ENCODE assay signal across 9 mouse cellular contexts in genomic region chr8:79375074-79375774, GRCm38 (mm10). TPM values are rescaled to one million over a fixed set of nuclear protein-coding genes. Genes with fewer than 3 reads are reported as not detected.
DNase-seq lines count a peak whose midpoint lies in the region; ATAC-seq and TF ChIP-seq lines count a peak whose summit lies in the region.
"Had no signal": no experiment of that assay in that cellular context is flagged by ENCODE, and none has a peak within 500 bp of the region (broad histone marks: within the 10 kb centered on the region; RNA-seq: fewer than 3 reads in every experiment).

No protein-coding gene starts in this region.

- no peaks in the 10 kb centered on the region for H3K27me3 ChIP-seq in heart, postnatal 0 days (ENCODE audit: control insufficient read depth, insufficient read depth, low read length)
- H3K27me3 ChIP-seq in megakaryocyte, embryonic 14.5 days (replicated peaks): no peaks in the 10 kb centered on the region
- no peaks in the 10 kb centered on the region for H3K27me3 ChIP-seq in forebrain, embryonic 13.5 days
- H3K27me3 ChIP-seq: Patski had no signal

- peak; percentile 11 for ATAC-seq in common myeloid progenitor, adult 5-6 weeks (replicated peaks; ENCODE audit: low read depth, poor library complexity, severe bottlenecking)
- ATAC-seq in heart, postnatal 0 days (ENCODE audit: insufficient read depth, low read depth): no peak
- no peak for ATAC-seq in forebrain, embryonic 13.5 days
- ATAC-seq: Patski had no signal

- no peak for TF ChIP-seq EP300 in heart, postnatal 0 days (IDR thresholded peaks at IDR 0.05; ENCODE audit: low read depth)

- TF ChIP-seq CTCF in layer of hippocampus, adult 2 months (conservative IDR thresholded peaks at IDR 0.05): no peak
- TF ChIP-seq CTCF in heart, postnatal 0 days (IDR thresholded peaks at IDR 0.05; ENCODE audit: low read depth): no peak

- no peaks in the 10 kb centered on the region for H3K9me3 ChIP-seq in heart, postnatal 0 days (replicated peaks; ENCODE audit: control insufficient read depth, low read length)
- H3K9me3 ChIP-seq in megakaryocyte, embryonic 14.5 days: no peaks in the 10 kb centered on the region
- H3K9me3 ChIP-seq in forebrain, embryonic 13.5 days (replicated peaks): no peaks in the 10 kb centered on the region

- H3K4me3 ChIP-seq in layer of hippocampus, adult 2 months: no peak overlapping the region
- H3K4me3 ChIP-seq in heart, postnatal 0 days (ENCODE audit: low read depth, low read length): no peak overlapping the region
- peak overlapping the region; percentile 87 for H3K4me3 ChIP-seq in megakaryocyte, embryonic 14.5 days (replicated peaks)
- H3K4me3 ChIP-seq in forebrain, embryonic 13.5 days: no peak overlapping the region

- 0 out of 2 replicates have a peak overlapping the region, but pooled peaks have one; percentile 2 for H3K9ac ChIP-seq in heart, postnatal 0 days (replicated peaks; ENCODE audit: low read depth, low read length)
- no peak overlapping the region for H3K9ac ChIP-seq in forebrain, embryonic 13.5 days

- H3K36me3 ChIP-seq in heart, postnatal 0 days (replicated peaks; ENCODE audit: control insufficient read depth, insufficient read depth, low read length): peaks cover 20% of the 10 kb centered on the region
- H3K36me3 ChIP-seq in megakaryocyte, embryonic 14.5 days (replicated peaks; ENCODE audit: low read length): peaks cover 14% of the 10 kb centered on the region
- H3K36me3 ChIP-seq in forebrain, embryonic 13.5 days (ENCODE audit: poor library complexity, severe bottlenecking): peaks cover 25% of the 10 kb centered on the region

- peaks cover 31% of the 10 kb centered on the region for H3K4me1 ChIP-seq in heart, postnatal 0 days (ENCODE audit: control insufficient read depth, insufficient read depth)
- H3K4me1 ChIP-seq in megakaryocyte, embryonic 14.5 days: peaks cover 66% of the 10 kb centered on the region
- H3K4me1 ChIP-seq in forebrain, embryonic 13.5 days: peaks cover 39% of the 10 kb centered on the region

- DNase-seq in layer of hippocampus, adult 2 months (ENCODE audit: low spot score in 2 of 2): no peak
- no peak for DNase-seq in layer of hippocampus, adult 18-20 months (ENCODE audit: low spot score in 2 of 2)
- no peak for DNase-seq in heart, postnatal 0 days (ENCODE audit: low spot score)
- no peak for DNase-seq in MN1 (ENCODE audit: low spot score)
- no peak for DNase-seq in cerebellum, postnatal 14 days

- WGBS in heart, postnatal 0 days: 38% methylated on average over 13 of the region's 13 CpGs
- 84% methylated on average over 13 of the region's 13 CpGs for WGBS in forebrain, embryonic 13.5 days

- H3K27ac ChIP-seq in layer of hippocampus, adult 2 months: peak overlapping the region; percentile 59
- H3K27ac ChIP-seq in heart, postnatal 0 days (ENCODE audit: low read depth): peak overlapping the region; percentile 52
- no peak overlapping the region for H3K27ac ChIP-seq in forebrain, embryonic 13.5 days

- H3K4me2 ChIP-seq in heart, postnatal 0 days (ENCODE audit: low read depth, low read length): peak overlapping the region; percentile 33
- H3K4me2 ChIP-seq in forebrain, embryonic 13.5 days: no peak overlapping the region

RNA-seq across cellular contexts. Expression of gene Smad1, which starts 24.1 kb away (rescaled TPM):
- total RNA-seq in layer of hippocampus, adult 2 months (2021): 10 to 100 TPM; 23.9 to 24.5 TPM
- total RNA-seq in layer of hippocampus, adult 18-20 months (2021): 10 to 100 TPM; 25.0 to 28.3 TPM
- total RNA-seq in common myeloid progenitor, adult 5-6 weeks (2017): 15.5 and 20.6 TPM in 2 replicates
- total RNA-seq in heart, postnatal 0 days (2014; rRNA removed; ENCODE audit: low replicate concordance): 22.8 and 31.5 TPM in 2 replicates
- polyA plus RNA-seq in heart, postnatal 0 days (2015; fragmentation: Nextera tagmentation; extraction: Ambion mirVana): 13.4 and 14.0 TPM in 2 replicates
- polyA plus RNA-seq in megakaryocyte, embryonic 14.5 days (2012; ENCODE audit: insufficient read depth, low replicate concordance): 8.0 and 25.1 TPM in 2 replicates
- 49.5 and 50.9 TPM in 2 replicates for polyA plus RNA-seq in forebrain, embryonic 13.5 days (2015; fragmentation: Nextera tagmentation; extraction: Ambion mirVana)
